Mouse (Mus musculus): ENCODE results near the gene Disp2.
A peak's percentile ranks its signal among the peaks of the same experiment; 100 is the strongest.

The Disp2 gene

DNA sequence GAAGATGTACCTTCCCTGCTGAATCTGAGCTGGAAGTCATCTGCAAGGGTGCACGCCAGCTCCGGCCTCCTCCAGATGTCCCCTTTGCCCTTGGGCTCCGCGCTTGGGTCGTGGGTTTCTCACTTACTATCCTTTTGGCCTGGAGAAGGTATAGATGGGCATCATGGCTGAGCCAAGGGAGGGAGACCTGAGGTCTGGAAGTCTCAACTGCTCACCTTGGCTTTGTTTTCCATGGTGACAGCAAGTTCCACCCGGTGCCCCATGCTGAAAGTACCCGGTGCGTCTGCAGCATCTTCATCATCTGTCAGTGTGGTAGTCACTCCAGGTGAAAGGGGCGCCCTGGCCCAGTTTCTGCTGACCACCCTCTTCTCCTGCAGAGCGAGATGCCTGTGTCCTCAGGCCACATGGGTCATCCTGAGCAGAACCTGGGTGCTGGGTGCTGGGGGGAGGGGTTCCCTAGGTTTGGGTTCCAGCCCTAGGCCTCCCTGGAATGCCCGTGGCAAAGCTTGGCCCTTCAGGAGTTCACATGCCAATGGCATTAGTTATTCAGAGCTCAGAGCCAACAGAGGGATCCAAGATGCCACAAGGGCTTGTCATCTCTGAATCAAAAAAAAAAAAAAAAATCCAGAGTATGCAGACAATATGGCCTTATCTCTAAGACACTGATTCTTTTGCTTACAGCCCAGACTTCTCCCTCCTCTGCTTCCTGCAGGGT, 19.1 kb upstream of the Disp2 start:
- no peak for DNase-seq

DNA sequence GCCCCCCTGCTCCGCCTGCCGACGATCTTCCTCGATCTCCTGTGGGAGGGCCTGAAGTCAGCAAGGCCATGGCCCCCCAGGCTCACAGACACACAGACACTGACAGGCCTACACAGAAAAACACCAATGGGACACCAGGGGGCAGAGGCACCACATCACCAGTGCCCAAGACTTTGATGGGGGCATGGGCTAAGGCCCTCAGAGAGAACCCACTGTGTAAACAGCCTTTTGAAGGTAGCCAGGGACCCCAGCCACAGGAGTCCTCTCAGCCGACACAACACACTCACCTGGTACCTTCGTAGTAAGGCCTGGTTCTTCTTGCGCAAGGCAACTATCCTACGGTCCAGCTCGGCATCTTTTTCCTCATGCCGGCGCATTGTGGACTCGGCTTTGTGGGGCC, 18.2 kb upstream of the Disp2 start:
- DNase-seq, result no peak

DNA sequence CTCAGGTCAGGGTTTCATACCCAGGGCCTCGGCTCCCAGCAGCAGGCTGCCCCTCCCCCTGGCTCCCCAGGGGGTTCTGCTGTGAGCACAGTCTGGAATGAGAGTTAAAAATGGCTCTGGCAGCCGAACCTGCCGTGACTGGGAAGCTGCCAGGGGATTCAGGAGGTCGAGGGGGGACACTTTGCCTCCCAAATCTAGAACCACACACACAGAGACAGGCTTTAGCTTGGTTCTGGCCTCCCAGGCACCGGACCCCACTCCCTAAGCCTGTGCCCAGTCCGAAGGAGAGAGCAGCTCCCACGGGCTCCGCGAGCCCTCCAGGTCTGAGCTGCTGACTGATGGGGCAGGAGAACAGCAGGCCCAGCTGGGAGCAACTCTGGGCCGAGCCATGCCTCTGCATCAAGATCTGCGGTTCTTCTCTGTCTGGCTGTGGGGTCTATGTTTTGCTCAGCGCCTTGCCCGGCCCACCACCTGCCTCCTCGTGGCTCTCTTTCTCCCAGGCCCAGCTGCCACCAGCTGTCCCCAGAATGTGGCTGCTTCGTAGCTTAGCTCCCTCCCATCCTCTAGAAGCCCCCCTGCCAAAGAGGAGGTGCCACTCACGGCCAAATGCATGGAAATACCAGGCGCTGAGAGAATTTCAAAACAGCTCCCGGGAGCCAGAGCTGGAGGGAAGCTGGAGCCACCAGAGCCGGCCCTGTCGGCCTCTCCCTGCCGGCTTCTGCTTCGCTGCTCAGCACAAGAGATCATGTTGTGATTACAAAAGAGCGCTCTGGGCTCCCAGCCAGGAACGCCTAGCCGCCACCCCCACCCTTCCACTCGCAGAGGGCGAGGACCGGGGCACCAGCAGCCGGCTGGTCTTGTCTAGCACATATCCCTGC, 17.4 kb upstream of the Disp2 start, which contains the start of gene Ccdc9b:
Gene Ccdc9b (minus strand): TSS at position 756 of the 878 bp plus-strand sequence.
- DNase-seq, result peak; percentile 91

DNA sequence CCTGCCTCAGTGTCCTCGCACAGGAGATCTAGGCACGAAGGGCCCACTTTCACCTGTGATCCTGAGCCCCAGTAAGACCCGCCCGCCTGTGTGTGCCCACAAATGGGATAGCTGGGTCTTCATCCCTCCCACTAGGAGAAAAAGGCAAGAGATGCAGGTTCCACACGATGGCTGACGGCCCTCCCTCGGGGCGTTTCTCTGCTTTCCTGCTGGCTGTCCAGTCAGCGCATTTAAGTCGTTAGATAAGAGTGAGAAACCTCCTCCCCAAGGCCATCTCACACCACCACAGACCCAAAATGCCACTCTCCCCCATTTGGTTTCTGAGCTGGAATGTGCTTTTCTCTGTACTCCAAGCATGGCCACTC, 16.8 kb upstream of the Disp2 start:
- no peak for DNase-seq

DNA sequence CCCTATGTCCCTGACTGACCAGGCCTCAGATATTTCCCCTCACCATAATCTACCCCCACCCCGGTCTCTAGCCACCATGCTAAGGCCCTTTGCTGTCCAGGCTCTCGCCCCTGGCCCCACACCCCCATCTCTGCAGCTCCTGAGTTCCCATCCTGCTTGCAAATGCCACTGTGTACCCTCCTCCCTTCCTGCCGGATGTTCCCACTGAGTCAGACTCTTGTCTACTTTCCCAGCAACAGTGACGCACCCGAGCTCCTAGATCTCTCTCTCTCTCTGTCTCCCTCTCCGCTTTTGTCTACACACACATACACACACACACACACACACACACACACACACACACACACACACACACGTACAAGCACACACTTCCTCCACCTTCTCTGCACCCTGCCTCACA, 16.1 kb upstream of the Disp2 start:
- peak; percentile 83 for DNase-seq

DNA sequence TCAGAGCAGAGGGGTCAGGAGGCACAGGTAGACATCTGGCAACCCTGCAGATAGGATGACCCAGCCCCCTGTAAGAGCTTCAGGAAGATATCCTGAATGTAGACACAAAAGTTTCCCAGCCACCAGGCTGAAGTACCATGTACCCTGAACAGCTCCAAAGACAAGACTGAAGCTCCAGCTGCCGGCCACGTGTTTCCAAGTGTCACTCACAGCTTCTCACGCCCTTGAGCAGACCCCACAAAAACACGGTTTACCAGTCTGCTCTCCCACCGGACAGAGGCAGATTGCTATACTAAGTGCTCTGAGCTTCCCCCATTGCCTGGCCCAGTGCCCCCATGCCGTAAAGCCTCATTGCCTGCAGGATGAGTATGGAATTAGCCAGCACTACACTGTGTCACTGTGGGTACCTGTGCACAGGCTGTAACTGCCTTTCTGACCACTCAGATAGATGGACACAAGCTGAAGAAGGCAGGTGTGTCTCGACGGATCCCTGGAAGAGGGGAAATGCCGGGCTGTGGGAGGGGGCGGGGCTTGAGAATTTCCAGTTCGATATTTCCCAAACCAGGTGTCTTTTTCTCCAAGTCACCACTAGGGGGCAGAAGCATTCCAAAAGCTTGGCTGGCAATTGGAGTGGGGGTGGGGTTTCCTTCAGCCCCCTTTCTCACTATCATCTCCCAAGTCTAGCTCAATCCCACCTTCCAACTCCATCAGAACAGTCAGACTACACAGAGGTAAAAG, 15.3 kb upstream of the Disp2 start:
- no peak for DNase-seq

DNA sequence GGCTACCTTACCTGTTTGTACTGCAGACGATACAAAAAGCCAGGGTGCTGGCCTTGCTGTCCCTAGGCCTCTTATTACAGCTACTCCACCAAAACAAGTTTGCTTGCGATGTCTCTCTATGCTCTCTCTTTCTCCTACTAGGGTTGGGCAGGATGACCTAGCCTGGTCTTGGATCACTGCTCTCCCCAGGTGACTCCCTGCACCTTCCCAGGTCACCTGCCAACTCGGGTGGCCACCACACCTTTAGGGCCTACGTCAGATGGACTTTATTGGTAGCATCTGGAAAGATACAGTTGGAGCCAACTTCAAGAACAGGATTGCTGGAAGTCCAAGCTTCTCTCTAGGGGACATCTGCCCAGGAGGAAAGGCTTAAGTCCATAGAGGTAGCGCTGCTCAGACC, 14.6 kb upstream of the Disp2 start:
- no peak for DNase-seq

DNA sequence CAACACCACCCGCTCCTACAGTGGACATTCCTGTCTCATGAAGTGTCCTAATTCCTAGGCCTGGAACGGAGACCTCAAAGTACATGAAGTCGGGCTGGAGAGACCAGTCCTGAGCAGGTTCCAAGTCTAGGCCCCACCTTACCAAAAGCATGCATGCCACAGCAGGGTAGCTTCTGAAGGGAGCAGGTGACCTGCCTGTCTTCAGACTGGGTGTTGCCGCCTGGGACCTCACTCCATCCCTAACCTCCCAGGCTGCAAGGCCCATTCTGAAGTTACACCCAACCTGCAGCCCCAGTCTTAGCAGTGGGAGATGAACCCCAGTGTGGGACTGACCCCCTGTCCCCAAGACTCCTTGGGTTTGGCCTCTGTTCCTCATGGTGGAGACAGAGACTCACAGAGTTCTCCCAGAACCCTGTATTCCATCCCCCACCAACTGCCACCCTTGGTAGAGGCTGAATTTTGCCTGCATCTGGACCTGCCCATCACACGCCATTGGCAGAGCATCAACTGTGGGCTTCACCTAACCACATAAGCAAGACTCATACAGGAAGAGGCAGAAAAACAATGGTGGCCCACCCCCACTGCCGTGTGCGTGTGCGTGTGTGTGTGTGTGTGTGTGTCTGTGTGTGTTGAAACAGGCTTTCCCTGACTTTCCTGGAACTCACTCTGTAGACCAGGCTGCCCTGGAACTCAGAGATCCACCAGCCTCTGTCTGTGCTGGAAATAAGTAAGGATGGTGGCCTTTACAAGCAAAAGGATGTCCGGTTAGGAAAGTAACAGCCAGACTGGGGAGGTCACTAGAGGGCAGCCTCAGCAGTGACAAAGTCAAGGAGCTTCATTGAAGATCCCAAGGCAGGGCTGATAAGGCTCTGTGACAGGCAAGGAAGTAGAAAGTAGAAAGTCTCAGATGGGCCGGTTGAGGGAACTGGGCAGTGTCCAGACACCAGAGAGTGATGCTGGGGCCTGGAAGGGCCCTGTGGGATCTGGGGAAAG, 13.2 kb upstream of the Disp2 start:
- DNase-seq, result no peak

DNA sequence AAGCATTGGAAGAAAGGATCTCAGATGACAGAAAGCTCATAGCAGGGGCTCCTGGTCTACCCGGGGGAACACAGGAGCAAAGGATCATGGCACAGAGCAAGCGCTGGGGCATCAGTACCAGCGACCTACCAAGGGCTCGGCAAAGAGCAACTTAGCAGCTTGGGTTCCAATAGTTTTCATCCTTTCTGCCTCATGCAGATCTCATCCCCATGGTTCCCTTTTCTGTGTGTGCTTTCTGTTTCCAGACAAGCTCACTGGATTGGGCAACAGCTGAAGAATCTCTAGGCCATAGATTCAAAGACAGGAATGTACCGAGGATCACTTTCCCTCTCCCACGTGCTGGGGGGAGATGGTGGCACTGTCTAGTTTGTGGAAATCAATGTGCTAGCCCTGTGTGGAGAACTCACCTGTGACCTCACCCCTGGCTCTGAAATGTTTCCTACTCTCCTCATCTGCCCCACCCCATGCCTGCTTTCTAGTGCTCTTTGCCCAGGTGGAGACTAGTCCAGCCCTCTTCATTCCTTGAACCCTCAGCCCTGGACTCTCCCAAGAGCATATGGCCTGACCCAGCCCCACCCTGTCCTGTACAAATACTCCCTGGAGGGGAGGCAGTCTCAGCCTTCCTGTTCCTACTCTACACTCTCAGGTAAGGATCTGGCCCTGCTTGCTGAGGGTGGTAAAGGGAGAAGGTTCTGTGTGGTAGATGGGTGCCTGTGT, 7.2 kb upstream of the Disp2 start, which contains the start of gene Phgr1:
Gene Phgr1 (plus strand): TSS at position 612 of the 717 bp plus-strand sequence.
- DNase-seq, result no peak

DNA sequence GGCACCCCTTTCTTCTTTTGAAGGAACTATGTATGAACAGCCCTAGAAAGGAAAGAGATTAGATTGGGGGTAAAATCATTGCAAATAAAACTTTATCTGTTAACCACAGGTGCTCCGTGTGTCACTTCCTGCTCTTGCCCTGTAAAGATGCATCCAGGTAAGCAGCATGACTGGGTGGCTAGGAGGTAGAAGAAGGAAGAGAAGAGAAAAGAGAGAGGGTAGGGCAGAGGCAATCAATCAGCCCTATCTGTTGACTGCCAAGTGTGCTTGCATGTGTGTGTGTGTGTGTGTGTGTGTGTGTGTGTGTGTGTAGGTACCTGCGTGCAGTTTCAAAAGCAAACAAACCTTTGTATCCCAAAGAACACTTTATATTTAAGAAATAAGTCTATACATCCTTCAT, 5.0 kb upstream of the Disp2 start:
- no peak for DNase-seq

DNA sequence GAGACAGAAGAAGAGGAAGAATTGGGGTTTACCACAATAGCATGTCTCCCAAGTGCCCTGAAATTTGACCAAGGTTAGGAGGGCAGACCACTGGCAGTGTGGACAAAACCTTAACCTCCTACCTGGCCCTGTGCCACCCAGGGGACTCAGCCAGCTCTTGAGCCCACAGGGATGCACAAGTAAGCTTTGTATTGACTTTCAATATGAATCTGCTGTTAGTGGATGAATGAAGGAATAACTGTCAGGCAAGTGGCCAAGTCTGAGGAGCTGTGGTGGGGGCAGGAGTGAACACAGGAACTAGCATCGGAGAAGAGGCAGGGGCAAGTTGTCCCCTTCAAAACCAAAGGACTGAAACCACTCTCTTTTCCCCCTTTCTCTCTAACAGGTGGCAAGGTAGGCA, 4.1 kb upstream of the Disp2 start:
- peak; percentile 50 for DNase-seq

DNA sequence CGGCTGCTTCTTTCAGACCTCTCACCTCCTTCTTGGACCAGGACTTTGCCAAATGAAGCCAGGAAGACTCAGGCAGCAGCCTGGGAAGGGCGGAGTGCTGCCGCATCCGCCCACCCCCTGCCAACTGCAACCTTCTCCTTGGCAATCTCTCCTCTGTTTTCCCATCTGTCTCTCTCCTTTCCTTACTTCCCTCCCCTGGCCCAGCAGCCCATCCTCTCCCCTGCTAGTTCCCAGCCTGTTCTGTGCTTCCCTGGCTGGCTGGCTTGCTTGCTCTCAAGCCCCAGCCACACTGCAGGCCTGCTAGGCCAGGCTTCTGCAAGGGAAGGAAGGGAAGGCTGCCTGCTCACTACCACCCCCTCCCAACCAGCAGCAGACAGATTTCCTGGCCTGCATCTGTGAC, 3.7 kb upstream of the Disp2 start:
- DNase-seq, result peak; percentile 86

DNA sequence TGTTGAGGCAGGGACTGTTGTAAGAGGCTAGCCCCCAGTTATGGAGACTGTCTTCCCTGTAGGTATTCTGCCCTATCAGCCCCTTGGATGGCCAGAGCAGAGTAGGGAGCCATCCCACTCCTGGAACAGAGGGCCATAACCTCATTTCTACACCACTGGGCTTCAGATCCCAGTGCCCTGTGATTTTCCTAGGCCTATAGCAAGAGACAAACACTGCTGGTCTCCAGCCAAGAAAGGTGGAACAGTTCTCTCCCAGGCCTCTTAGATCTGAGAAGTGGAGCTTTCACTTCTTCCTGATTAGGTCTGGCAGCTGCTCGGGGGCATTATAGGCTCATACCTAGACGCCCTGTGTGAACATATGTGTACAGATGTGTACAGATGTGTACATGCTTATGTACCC, 3.2 kb upstream of the Disp2 start:
- DNase-seq, result no peak

DNA sequence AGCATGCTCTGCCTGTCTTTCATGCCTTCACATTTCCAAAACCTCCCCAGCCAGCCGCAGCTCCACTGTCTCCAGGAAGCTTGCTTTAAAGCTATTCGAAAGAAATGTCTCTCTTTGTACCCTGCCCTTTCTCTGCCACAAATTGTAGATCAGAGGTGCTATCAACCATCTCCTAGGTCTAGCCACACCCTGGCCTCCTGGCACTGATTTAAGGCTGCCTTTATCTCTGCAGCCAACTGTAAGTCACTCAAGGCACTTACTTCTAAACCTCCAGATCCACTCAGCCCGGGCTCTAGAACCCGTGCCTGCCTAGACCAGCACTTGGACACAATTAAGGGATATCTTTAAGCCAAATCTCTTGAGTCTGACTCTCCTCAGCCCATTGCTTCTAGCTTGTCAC, 1.1 kb upstream of the Disp2 start:
- no peak for DNase-seq

DNA sequence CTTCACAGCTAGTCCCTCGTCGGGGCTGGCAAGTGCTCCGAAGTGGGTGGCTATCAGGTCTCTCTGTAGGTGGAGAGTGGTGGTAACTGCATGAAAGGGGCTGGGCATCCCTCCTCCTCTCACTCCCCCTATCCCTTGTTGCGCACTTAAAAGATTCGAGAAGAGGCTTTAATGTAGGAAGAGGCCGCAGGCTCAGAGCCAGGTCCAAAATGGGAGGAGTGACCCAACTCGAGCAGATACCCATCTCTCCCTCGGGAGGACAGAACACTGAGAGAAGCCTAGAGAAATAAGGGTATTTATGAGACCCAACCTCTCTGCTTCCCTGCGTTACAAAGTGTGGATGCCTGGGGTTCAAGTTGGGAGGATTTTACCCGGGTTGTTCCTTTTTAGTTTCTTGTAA, 454 bp upstream of the Disp2 start:
- DNase-seq, result no peak

DNA sequence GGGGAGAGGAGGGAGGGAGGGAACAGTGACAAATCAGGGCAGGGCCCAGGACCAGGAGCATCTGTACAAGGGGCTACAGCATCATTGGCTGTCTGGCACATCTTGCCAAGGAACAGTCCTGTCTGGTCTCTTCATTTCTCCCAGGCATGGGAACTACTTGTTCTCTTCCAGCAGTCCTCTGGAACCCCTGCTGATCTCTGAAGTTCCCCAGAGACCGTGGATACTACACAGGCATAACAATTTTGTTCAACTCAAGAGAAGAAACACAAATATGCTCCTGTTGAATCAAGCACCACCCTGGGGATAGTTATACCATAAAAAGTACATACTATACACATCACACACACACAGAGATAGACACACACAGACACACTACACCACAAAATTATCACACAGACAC, 1.6 kb downstream of the Disp2 start:
- no peak for DNase-seq

DNA sequence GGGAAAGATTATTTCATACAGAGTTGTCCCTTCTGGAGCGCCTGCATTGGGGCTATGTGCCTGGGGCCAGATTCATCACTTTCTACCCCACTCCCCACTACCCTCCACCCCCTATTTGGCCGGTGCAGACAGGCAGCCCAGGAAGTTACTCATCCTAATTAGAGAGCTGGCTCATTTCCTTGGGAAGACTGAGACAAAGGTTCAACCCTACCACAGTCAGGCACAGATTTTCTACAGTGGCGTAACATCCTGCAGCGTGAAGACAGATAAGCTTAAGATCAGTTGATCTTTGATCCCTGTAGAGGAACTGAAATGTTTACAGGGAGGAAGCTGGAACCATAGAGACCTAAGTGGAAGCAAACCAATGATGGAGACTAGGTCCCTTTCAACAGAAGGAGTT, 2.8 kb downstream of the Disp2 start:
- DNase-seq, result no peak

DNA sequence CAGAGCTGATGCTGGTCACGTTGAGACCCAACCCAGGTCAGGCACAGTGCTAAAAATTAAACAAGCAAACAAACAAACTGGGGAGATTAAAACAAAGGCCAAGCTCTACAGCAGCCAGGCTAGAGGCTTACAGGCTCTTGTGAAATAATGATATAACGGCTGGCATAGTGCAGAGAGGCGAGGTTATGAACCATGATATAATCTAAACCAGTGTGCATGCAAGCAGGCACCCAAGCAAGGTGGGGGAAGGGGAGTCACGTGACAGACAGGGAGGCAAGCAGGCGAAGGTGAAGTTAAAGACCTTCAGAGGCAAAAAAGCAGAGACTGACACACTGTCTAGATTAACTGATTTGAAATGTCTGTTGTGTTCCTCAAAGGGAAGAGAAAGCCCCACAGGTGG, 3.6 kb downstream of the Disp2 start:
- no peak for DNase-seq

DNA sequence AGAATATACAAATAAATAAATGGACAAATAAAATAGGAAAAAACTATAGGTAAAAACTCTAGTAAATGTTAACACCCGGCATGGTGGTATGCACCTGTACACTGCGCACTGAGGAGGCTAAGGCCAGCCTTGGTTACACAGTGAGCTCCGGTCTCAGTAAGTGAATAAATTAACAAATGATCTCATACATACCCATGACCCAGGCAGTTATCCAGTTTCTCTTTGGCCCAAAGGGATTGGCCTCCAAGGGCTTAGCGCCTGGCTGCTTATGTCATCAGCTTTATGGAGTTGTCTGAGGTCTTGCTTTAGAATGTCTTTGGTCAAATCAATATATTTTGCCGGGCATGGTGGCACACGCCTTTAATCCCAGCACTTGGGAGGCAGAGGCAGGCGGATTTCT, 4.1 kb downstream of the Disp2 start:
- DNase-seq, result no peak

DNA sequence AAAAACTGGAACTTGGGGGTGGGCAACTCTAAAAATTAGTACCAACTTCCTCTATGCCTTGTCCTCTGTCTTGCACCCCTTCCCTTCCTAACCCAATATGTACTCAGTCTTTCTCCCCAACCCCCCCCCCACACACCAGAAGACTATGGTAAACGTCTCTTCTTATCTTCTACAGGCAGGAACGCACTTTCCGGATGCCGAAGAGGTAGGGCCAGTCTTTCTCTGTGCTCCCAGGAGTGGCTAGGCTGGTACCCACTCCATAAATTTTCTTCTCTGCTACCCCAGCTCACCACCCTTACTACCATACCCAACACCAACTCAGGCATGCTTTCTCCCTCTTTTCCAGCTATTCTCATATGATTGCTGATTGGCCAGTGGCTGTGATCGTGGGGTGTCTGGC, 7.0 kb downstream of the Disp2 start:
- no peak for DNase-seq

DNA sequence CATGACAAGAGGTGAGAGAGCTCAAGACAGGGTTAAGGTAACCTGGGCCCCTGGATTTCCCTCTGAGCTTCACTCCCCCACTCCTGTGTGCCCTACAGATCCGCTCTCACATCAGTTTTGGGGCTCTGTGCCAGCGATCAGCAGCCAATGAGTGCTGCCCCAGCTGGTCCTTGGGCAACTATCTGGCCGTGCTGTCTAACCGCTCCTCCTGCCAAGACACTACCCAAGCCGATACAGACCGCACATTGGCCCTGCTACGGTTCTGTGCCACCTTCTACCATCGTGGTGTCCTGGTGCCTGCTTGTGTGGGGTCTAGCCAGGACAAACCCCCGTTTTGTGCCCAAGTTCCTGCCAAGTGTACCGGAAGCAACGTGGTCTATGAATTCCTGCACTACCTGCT, 10.0 kb downstream of the Disp2 start:
- DNase-seq, result peak; percentile 70

DNA sequence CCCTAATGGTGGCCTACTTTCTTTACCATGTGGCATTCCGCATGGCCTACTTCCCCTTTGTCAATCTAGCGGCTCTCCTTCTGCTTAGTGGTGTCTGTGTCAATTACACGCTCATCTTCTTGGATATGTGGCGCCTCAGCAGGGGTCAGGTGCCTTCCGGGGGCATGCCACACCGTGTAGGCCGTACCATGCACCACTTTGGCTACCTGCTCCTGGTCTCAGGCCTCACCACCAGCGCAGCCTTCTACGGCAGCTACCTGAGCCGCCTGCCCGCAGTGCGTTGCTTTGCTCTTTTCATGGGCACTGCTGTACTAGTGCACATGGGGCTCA, 10.7 kb downstream of the Disp2 start:
- DNase-seq, result no peak

All from layer of hippocampus, adult 9-11 months (tissue).